Mouse (Mus musculus) forebrain, postnatal 0 days (tissue): ENCODE results near the gene Wiz. TPM values are rescaled to one million over a fixed set of nuclear protein-coding genes. Genes with fewer than 3 reads are reported as not detected.

Experiments
- ATAC-seq: fragments of 200-750 bp; cut with Nextera tagmentation; 2 replicates; pipeline ENCODE4 v1.8.0; 2017; ENCODE audit warnings: mild to moderate bottlenecking, moderate library complexity
- DNase-seq: peaks from one replicate; pipeline ENCODE4 v3.0.0-alpha.2; 2015
- H3K27ac ChIP-seq: fragments of 300-500 bp; sonication (generic); 2 replicates; pipeline ENCODE4 v1.5.1; 2014; ENCODE audit warnings: low read depth, mild to moderate bottlenecking, antibody characterized with exemption, low read length, moderate library complexity, mixed read lengths
- H3K27me3 ChIP-seq: fragments of 300-500 bp; sonication (generic); 2 replicates; pipeline ENCODE4 v1.6.1; 2014; ENCODE audit warnings: mild to moderate bottlenecking, low read length, mixed read lengths; ENCODE audit not compliant: insufficient read depth
- H3K36me3 ChIP-seq: fragments of 300-500 bp; sonication (generic); 2 replicates; pipeline ENCODE4 v1.6.1; 2014; ENCODE audit warnings: mild to moderate bottlenecking, moderate library complexity; ENCODE audit not compliant: insufficient read depth
- H3K4me1 ChIP-seq: fragments of 300-500 bp; sonication (generic); 2 replicates; pipeline ENCODE4 v1.6.1; 2014; ENCODE audit warnings: antibody characterized with exemption; ENCODE audit not compliant: insufficient read depth
- H3K4me2 ChIP-seq: fragments of 300-500 bp; sonication (generic); 2 replicates; pipeline ENCODE4 v1.6.1; 2014; ENCODE audit warnings: low read depth, mild to moderate bottlenecking, moderate library complexity
- H3K4me3 ChIP-seq: fragments of 300-500 bp; sonication (generic); 2 replicates; pipeline ENCODE4 v1.5.1; 2014; ENCODE audit warnings: low read depth, low read length, mixed read lengths
- H3K9ac ChIP-seq: fragments of 300-500 bp; sonication (generic); 2 replicates; pipeline ENCODE4 v1.6.1; 2014; ENCODE audit warnings: mild to moderate bottlenecking
- H3K9me3 ChIP-seq: fragments of 300-500 bp; sonication (generic); 2 replicates; pipeline ENCODE4 v1.6.1; 2016; ENCODE audit warnings: low read length
- CTCF ChIP-seq: sonication (generic); IDR thresholded peaks from 2 replicates; pipeline ENCODE4 v1.5.1; 2016; ENCODE audit warnings: antibody characterized with exemption, control low read depth, low read depth
- WGBS: fragments of 180-500 bp; shearing (Covaris S2); extraction: QIAGEN DNeasy Blood & Tissue Kit; methylation state at CpG from one replicate; pipeline ENCODE4 v1.1.7; 2014; 5-methylcytosine and 5-hydroxymethylcytosine counted together
- polyA plus RNA-seq: library from polyadenylated mRNA; unstranded; fragments of >200 nt; fragmentation: Nextera tagmentation; extraction: Ambion mirVana; gene quantifications from 2 replicates; pipeline ENCODE4 v1.2.1, GENCODE M21; 2015
- total RNA-seq: library from RNA; depleted of rRNA; stranded (reverse); fragments of >200 nt; gene quantifications from 2 replicates; pipeline ENCODE4 v1.2.3, GENCODE M21; 2014

Gene Wiz
- total and polyA plus RNA-seq, 2 experiments from 2014 or later = 42.0 to 55.4 TPM

DNA sequence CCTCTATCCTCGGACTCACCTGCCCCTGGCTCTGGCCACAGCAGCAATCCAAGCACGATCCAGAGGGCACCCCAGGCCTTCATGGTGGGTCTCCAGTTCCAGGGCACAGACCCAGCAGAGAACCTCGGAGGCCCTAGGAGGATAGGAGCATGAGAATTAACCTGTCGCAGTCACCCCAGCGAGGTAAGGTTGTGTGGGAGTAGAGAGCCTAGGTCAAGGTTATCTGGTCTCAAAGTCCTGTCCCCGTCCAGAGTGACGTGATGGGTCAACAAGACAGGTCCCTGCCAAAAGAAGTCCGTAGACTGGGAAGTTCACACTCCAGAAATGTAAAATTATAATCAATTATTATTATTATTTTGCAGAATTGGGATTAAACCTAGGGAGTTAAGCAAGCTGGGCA is 31.5 kb upstream of the Wiz start:
- no peaks in the 10 kb centered on the region for H3K27me3 ChIP-seq
- H3K4me2 ChIP-seq = no peak overlapping the region
- no peak for DNase-seq
- no peaks in the 10 kb centered on the region for H3K9me3 ChIP-seq
- H3K4me3 ChIP-seq = no peak overlapping the region
- no peak for ATAC-seq
- WGBS = 86% methylated on average over 8 of the region's 8 CpGs
- H3K27ac ChIP-seq = no peak overlapping the region
- TF ChIP-seq CTCF = no peak
- H3K36me3 ChIP-seq = no peaks in the 10 kb centered on the region
- H3K4me1 ChIP-seq = no peaks in the 10 kb centered on the region
- no peak overlapping the region for H3K9ac ChIP-seq

DNA sequence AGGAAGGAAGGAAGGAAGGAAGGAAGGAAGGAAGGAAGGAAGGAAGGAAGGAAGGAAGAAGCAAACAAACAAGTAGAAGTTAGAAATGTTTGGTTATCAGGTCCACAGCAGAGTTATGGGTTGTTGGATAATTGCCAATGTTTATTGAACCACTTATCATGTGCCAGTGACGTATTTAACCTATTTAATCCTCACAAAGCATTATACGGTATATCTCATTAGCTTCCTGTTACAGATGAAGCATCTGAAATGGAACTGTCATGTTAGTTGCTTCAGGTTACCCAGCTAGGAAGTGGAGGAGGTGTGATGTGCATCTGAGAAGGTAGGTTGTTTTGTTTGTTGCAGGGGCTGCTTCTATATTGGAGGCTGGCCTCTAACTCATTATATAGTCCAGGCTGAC is 30.8 kb upstream of the Wiz start:
- no peaks in the 10 kb centered on the region for H3K4me1 ChIP-seq
- DNase-seq (no peak), ATAC-seq (no peak)
- H3K27ac ChIP-seq = no peak overlapping the region
- WGBS = 72% methylated on average over 2 of the region's 2 CpGs
- H3K36me3 ChIP-seq = no peaks in the 10 kb centered on the region
- H3K4me2 ChIP-seq = no peak overlapping the region
- no peak overlapping the region for H3K4me3 ChIP-seq
- no peak for TF ChIP-seq CTCF
- no peak overlapping the region for H3K9ac ChIP-seq
- no peaks in the 10 kb centered on the region for H3K27me3 ChIP-seq
- H3K9me3 ChIP-seq = no peaks in the 10 kb centered on the region

DNA sequence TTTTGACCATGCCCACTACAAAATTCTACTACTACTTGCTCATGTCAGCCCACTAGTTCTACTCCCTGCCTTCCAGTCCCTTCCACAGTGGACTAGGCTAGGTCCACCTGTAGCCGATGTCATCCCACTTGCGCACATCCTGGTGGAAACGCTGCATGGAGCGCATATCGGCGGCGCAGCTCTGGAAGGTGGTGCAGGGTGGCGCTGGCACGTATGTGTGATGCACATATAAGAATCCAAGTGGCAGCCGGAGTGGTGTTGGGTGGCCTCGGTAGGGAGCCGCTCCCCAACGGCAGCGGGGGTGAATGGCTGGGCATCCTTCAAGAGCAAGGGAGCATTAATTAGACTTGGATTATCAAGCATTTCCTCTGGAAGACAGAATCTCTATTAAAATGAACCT is 27.5 kb upstream of the Wiz start:
- WGBS = 93% methylated on average over 14 of the region's 14 CpGs
- Histone ChIP-seq H3K4me3 (no peak overlapping the region), H3K27me3 (no peaks in the 10 kb centered on the region), H3K9ac (no peak overlapping the region), H3K4me1 (no peaks in the 10 kb centered on the region), H3K9me3 (no peaks in the 10 kb centered on the region), H3K27ac (no peak overlapping the region), H3K4me2 (no peak overlapping the region), H3K36me3 (no peaks in the 10 kb centered on the region)
- no peak for TF ChIP-seq CTCF
- no peak for DNase-seq
- no peak for ATAC-seq

DNA sequence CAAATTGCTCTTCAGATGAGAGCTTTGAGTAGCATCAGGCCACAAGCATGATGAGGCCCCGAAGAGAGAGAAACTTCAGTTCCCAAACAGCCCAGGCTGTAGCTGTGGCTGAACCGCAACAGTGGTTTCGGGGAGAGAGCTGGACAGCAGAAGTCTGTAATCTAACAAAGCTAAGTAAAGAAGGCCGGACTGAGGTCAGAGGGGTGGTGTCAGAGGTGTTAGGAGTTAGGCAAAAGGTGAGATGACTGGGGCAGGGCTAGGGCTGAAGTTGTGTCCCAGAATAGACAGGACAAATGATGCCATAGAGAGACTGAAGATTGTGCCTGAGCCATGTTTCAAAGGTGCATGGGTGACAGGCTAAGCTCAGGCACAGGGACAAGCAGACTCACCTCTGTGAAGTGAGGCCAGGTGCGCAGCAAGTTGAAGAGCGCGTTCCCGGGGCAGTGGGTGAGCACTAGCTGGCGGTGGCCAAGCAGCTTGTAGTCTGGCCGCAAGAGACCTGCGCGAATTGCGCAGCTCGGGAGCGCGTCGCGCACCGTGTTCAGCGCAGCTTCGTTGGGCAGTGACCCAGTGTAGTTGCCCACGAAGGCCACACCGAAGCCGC is 26.3 kb upstream of the Wiz start:
- H3K27ac ChIP-seq = no peak overlapping the region
- H3K9ac ChIP-seq = no peak overlapping the region
- TF ChIP-seq CTCF = no peak
- 47% methylated on average over 24 of the region's 24 CpGs for WGBS
- no peaks in the 10 kb centered on the region for H3K27me3 ChIP-seq
- no peaks in the 10 kb centered on the region for H3K9me3 ChIP-seq
- DNase-seq (no peak), ATAC-seq (no peak)
- no peaks in the 10 kb centered on the region for H3K4me1 ChIP-seq
- H3K36me3 ChIP-seq = no peaks in the 10 kb centered on the region
- no peak overlapping the region for H3K4me2 ChIP-seq
- H3K4me3 ChIP-seq = no peak overlapping the region

DNA sequence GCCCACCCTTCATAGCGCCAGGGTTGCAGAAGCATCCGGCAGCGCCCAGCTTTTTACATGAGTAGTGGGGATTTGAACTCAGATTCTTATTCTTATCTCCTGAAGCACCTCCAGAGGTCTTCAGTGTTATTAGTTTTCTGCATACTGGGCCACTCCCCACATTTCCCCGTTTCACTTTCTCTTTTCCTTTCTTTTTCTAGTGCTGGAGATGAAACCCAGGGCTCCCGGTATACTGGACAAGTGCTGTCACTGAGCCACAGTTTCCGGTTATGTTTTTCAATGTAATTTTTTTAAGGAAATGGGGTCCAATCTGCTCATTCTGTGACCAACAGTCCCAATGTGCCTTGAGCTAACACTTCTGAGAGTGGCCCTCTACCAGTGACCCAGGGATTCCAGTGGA is 22.7 kb upstream of the Wiz start:
- 86% methylated on average over 6 of the region's 6 CpGs for WGBS
- TF ChIP-seq CTCF = no peak
- Histone ChIP-seq H3K4me2 (no peak overlapping the region), H3K4me1 (no peaks in the 10 kb centered on the region), H3K36me3 (no peaks in the 10 kb centered on the region), H3K4me3 (no peak overlapping the region), H3K9ac (no peak overlapping the region), H3K27me3 (no peaks in the 10 kb centered on the region), H3K9me3 (no peaks in the 10 kb centered on the region), H3K27ac (no peak overlapping the region)
- ATAC-seq (no peak), DNase-seq (no peak)

- peaks cover 8% of the 10 kb centered on the region for H3K27me3 ChIP-seq
- no peak within 1 kb of the TSS for H3K4me2 ChIP-seq
- H3K4me1 ChIP-seq = no peaks in the 10 kb centered on the region
- no peak for ATAC-seq
- H3K27ac ChIP-seq = no peak within 1 kb of the TSS
- no peak for DNase-seq
- no peak within 1 kb of the TSS for H3K9ac ChIP-seq
- no peaks in the 10 kb centered on the region for H3K36me3 ChIP-seq
- no peak within 1 kb of the TSS for H3K4me3 ChIP-seq
- 73% methylated on average over 8 of the region's 8 CpGs for WGBS
- TF ChIP-seq CTCF = no peak
- H3K9me3 ChIP-seq = no peaks in the 10 kb centered on the region
Observed at GRCm38 (mm10) chr17:32403417-32403816, 14.2 kb upstream of the Wiz start, which contains the start of gene Rasal3. TSS of gene Rasal3 (minus strand) at chr17:32403583.

DNA sequence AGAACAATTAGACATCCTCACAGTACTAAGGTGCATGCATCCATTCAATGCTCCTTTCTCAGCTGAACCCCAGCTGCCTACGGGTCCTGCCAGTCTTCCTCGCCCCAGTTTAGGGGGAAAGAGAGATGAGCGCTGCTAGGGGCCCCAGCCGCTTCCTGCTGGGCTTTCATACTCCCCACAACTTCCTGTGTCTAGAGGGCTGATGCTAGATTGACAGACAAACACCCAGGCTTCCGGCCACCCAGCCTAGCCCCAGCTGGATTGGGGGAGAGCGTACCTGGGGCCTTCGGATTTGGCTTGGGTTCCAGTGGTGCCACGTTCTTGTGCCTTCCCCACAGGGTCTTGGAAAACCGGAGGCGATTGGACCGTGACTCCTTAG is 13.5 kb upstream of the Wiz start:
- TF ChIP-seq CTCF = no peak
- Histone ChIP-seq H3K9me3 (no peaks in the 10 kb centered on the region), H3K4me3 (no peak overlapping the region), H3K27ac (no peak overlapping the region), H3K36me3 (no peaks in the 10 kb centered on the region), H3K9ac (no peak overlapping the region), H3K4me2 (no peak overlapping the region), H3K4me1 (no peaks in the 10 kb centered on the region), H3K27me3 (peaks cover 14% of the 10 kb centered on the region)
- 82% methylated on average over 11 of the region's 11 CpGs for WGBS
- DNase-seq (no peak), ATAC-seq (no peak)
